Mouse (Mus musculus): ENCODE measurements around the gene Erbb2. TPM values are rescaled to one million over a fixed set of nuclear protein-coding genes. Genes with fewer than 3 reads are reported as not detected.

Erbb2 gene
- polyA plus RNA-seq, 1 experiment: not detected

DNA sequence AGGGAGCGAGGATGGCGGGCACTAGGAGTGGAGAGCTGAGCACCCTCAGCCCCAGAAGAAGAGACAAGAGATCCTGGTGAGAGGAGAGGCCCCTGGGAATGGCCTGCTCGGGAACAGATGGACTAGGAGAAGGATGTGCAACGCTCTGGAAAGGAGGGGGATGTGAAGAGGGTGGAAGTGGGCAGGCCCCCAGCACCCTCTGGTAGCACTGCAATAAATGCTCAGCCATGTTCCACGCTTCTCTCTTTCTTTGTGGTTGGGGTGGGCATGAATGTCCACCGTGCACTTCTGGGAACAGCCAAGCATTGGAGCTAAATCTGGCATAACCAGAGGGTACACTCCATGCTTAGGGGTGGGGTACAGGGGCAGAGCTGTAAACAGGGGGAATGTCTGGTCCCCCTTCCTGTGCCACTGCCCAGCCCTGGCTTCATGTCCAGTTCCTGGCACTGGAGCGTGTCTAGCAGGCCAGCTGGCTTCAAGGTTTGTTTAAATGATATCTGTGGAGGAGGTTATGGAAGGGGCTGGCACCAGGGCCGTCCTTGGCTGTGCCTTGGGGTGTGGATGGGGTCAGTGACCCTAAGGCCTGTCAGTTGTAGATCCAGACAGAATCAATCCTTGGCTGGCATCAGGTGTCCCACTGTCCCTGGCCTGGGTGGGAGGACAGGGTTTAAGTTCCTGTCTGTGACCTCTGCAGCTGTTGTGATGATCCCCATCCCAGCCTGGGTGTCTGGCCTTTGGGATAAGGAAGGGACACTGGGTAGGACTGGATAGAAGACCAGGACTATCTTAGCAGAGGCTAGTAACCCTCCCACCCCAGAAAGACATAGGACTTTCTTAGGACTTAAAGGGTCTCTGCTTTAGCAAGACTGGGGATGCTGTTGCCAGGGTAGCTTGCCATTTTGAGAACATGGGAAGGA, 27.3 kb upstream of the Erbb2 start:
- no peaks in the 10 kb centered on the region for H3K4me1 ChIP-seq (ENCODE audit: control insufficient read depth, insufficient read depth, low read length)
- no peak overlapping the region for H3K27ac ChIP-seq (ENCODE audit: insufficient read depth, low read depth, low read length)
- H3K4me3 ChIP-seq (ENCODE audit: insufficient read depth, low read length): no peak overlapping the region
- TF ChIP-seq CTCF (IDR thresholded peaks at IDR 0.05; ENCODE audit: low read depth, low read length) (no peak), POLR2A (IDR thresholded peaks at IDR 0.05; ENCODE audit: borderline replicate concordance, low read depth, low read length) (no peak)

DNA sequence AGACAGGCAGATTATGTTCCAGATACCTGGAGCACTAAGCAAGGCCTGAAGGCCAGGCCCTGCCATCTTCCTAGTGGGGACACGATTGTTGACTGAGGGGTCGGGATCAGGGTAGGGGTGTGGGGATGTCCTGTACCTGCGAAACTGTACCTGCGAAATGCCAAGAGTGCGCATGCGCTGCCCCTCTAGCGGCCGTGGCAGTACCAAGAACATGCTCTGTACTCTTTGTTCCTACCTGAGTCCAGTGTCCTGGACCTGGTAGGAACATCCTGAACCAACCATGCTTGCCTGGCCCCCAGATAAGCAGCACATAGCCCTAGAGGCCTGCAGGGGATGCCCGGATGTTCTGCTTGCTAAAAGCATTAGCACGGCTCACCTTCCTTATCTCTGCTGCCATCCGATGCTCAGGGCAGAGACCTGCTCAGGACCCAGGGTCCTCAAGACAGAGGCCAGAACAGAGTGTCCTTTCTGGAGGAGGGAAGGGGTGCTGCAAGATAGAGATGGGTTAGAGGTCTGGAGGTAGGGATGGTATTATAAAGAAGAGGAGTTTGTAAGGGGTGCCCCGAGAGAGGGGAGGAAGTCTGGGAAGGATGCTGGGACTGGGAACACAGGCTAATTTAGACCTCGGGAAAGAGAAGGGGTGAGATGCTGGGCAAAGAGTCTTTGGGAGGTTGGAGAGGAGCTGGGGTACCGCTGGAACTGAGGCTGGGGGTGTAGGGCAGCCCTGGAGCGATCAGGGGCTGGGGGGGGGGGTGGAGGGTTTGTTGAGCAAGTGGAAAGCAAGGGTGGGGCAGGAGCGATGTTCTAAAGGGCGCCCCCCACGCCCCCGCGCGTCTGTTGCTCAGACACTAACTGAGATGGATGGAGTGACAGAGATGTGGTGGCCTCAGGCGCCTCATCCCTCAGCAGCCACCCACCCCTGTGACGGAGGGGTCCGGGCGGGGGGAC, 26.4 kb upstream of the Erbb2 start, which contains the start of gene Pnmt:
Gene Pnmt (plus strand): TSS at position 813 of the 948 bp plus-strand sequence.
- no peaks in the 10 kb centered on the region for H3K4me1 ChIP-seq (ENCODE audit: control insufficient read depth, insufficient read depth, low read length)
- no peak within 1 kb of the TSS for H3K4me3 ChIP-seq (ENCODE audit: insufficient read depth, low read length)

DNA sequence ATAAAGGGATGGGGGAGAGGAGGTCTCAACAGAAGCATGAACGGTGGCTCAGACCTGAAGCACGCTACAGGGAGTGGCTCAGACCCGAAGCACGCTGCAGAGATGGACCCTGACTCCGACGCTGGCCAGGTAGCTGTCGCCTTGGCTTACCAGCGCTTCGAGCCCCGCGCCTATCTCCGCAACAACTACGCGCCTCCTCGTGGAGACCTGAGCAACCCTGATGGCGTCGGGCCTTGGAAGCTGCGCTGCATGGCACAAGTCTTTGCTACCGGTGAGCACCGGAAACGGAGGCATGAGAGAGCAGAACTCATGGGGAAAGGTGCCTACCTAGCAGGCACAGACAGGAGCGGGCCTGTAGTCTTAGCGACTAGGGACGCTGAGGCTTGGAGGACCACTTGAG, 25.7 kb upstream of the Erbb2 start:
- TF ChIP-seq CTCF (IDR thresholded peaks at IDR 0.05; ENCODE audit: low read depth, low read length) (no peak), POLR2A (IDR thresholded peaks at IDR 0.05; ENCODE audit: borderline replicate concordance, low read depth, low read length) (no peak)
- Histone ChIP-seq H3K4me3 (ENCODE audit: insufficient read depth, low read length) (no peak overlapping the region), H3K4me1 (ENCODE audit: control insufficient read depth, insufficient read depth, low read length) (no peaks in the 10 kb centered on the region), H3K27ac (ENCODE audit: insufficient read depth, low read depth, low read length) (no peak overlapping the region)

More for the DNA sequence above, 26.4 kb upstream of the Erbb2 start, which contains the start of gene Pnmt:
- TF ChIP-seq CTCF (IDR thresholded peaks at IDR 0.05; ENCODE audit: low read depth, low read length) (no peak), POLR2A (IDR thresholded peaks at IDR 0.05; ENCODE audit: borderline replicate concordance, low read depth, low read length) (no peak)
- H3K27ac ChIP-seq (ENCODE audit: insufficient read depth, low read depth, low read length): no peak within 1 kb of the TSS

DNA sequence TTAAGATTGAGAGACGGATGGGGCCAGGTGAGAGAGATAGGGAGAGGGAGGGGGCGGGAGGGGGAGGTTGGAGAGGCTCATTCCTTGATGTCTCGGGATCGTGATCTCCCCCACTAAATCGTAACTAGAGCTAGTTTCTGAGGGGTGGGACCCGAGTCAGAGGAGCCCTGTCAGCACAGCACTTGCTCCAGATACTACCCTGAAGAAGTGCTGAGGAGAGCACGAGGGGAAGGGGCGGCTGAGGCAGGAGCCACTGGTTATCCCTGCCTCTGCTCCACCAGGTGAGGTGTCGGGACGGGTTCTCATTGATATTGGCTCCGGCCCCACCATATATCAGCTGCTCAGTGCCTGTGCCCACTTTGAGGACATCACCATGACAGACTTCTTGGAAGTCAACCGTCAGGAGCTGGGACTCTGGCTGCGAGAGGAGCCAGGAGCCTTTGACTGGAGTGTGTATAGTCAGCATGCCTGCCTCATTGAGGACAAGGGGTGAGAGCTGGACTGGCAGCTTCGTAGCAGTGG, 25.2 kb upstream of the Erbb2 start:
- no peak overlapping the region for H3K4me3 ChIP-seq (ENCODE audit: insufficient read depth, low read length)
- TF ChIP-seq CTCF (IDR thresholded peaks at IDR 0.05; ENCODE audit: low read depth, low read length) (no peak), POLR2A (IDR thresholded peaks at IDR 0.05; ENCODE audit: borderline replicate concordance, low read depth, low read length) (no peak)
- H3K4me1 ChIP-seq (ENCODE audit: control insufficient read depth, insufficient read depth, low read length): no peaks in the 10 kb centered on the region
- H3K27ac ChIP-seq (ENCODE audit: insufficient read depth, low read depth, low read length): no peak overlapping the region

DNA sequence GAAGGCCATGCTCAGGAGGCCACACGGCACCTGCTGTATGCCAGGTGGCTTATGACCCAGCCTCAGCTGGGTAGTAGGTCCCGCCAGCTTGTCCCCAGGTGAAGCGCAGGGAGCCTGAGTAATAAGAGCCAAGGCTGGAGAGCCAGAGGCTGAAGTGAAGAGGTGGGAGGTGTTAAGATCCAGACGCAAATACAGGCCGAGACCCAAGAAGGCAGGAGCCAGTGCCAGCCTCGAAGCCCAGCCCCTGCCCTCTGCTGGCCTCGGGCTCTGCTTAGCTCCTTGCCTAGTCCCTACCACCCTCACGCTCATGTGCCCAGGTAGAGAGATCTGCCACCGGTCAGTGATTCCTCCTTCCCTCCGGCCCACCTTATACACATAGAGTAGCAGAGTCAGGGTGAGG, 24.0 kb upstream of the Erbb2 start:
- Histone ChIP-seq H3K4me1 (ENCODE audit: control insufficient read depth, insufficient read depth, low read length) (peaks cover 2% of the 10 kb centered on the region; the same call in 1 of the 2 replicates), H3K27ac (ENCODE audit: insufficient read depth, low read depth, low read length) (no peak overlapping the region), H3K4me3 (ENCODE audit: insufficient read depth, low read length) (no peak overlapping the region)
- TF ChIP-seq POLR2A (IDR thresholded peaks at IDR 0.05; ENCODE audit: borderline replicate concordance, low read depth, low read length) (no peak), CTCF (IDR thresholded peaks at IDR 0.05; ENCODE audit: low read depth, low read length) (no peak)

DNA sequence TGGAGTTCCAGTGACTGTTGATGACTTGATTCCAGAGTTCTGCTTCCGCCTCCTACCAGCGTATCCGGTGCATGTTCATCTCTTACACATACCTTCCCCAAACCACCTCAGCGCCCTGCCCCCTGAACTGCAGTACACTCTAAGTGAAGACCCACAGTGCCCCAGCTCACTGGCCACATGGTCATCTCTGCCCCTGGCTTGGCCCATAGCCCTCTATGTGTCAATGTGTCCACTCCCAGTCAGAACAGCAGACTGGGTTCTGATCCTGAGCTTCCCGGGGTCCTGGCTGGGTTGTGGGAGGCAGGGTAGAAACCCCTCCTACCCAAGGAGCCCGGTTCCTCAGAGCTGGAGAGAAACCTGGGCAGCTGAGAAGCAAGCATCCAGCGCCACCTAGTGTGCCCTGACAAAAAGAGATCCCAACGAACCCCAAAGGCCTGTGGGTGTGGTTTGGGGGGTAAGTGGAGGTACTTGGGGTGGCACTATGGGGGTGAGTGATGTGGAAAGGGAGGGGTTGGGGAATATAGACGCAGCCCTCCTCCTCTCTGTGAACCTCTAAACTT, 23.0 kb upstream of the Erbb2 start:
- Histone ChIP-seq H3K27ac (ENCODE audit: insufficient read depth, low read depth, low read length) (no peak overlapping the region), H3K4me1 (ENCODE audit: control insufficient read depth, insufficient read depth, low read length) (peaks cover 2% of the 10 kb centered on the region; the same call in 1 of the 2 replicates), H3K4me3 (ENCODE audit: insufficient read depth, low read length) (no peak overlapping the region)
- TF ChIP-seq POLR2A (IDR thresholded peaks at IDR 0.05; ENCODE audit: borderline replicate concordance, low read depth, low read length) (no peak), CTCF (IDR thresholded peaks at IDR 0.05; ENCODE audit: low read depth, low read length) (peak; percentile 61)

DNA sequence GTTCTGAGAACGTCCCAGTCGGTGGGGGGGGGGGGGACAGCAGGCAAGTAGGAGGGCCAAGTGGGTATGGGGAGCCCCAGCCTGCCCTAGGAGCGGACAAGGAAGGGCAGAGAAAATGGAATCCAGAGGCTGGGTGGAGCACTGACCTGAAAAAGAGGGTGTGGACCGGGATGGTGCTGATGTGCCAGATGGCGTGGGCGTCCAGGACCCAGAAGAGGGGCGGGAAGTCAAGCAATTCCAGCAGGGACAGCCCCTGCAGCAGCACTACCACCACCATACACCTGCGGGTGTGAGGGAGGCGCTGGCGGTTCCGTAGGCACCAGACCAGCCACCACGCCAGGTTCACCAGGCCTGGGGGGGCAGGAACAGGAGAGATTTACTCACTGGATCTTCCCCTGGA, 22.1 kb upstream of the Erbb2 start:
- TF ChIP-seq POLR2A (IDR thresholded peaks at IDR 0.05; ENCODE audit: borderline replicate concordance, low read depth, low read length): no peak
- TF ChIP-seq CTCF (IDR thresholded peaks at IDR 0.05; ENCODE audit: low read depth, low read length): no peak
- Histone ChIP-seq H3K4me3 (ENCODE audit: insufficient read depth, low read length) (no peak overlapping the region), H3K4me1 (ENCODE audit: control insufficient read depth, insufficient read depth, low read length) (peaks cover 2% of the 10 kb centered on the region; the same call in 1 of the 2 replicates)

DNA sequence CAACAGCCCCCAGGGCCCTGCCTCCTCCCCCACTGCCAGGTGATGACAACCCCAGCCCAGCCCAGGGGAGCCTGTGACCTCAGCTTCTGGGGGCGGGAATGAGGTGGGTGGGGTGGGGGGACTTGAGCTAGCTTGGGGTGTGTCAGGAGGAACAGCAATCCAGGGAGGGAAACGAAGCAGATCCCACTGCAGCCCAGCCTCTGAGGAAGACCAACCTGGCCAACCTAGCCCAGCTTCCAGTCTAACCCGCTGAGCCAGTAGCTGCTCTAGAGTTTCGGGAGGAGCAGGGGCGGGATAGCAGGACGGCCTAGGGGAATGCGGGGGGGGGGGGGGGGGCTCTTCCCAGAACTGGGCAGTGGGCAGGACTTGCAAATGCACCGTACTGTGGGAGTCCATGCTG, 20.2 kb upstream of the Erbb2 start:
- Histone ChIP-seq H3K27ac (ENCODE audit: insufficient read depth, low read depth, low read length) (no peak overlapping the region), H3K4me3 (ENCODE audit: insufficient read depth, low read length) (no peak overlapping the region), H3K4me1 (ENCODE audit: control insufficient read depth, insufficient read depth, low read length) (peaks cover 2% of the 10 kb centered on the region; the same call in 1 of the 2 replicates)
- TF ChIP-seq POLR2A (IDR thresholded peaks at IDR 0.05; ENCODE audit: borderline replicate concordance, low read depth, low read length) (no peak), CTCF (IDR thresholded peaks at IDR 0.05; ENCODE audit: low read depth, low read length) (no peak)

More for the DNA sequence above, 22.1 kb upstream of the Erbb2 start:
- no peak overlapping the region for H3K27ac ChIP-seq (ENCODE audit: insufficient read depth, low read depth, low read length)

DNA sequence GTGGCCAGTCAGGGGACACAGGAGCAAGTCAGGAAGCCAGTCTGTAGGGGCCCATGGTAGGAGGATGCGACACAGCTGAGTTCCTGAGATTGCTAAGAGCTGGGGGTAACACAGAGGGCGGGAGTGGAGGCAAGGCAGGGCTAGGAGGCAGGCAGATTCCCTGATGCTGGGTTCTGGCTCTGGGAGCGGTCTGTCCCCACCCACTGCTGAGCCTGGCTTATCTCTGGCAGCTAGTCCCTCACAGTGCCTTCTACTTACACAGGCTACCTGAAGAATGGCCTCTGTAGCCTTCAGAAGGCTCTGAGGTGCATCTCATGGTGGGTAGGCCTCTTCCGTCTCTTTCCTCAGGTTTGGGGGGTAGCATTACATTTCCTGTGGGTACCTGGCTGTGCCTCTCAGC, 19.6 kb upstream of the Erbb2 start:
- H3K27ac ChIP-seq (ENCODE audit: insufficient read depth, low read depth, low read length): no peak overlapping the region
- H3K4me1 ChIP-seq (ENCODE audit: control insufficient read depth, insufficient read depth, low read length): peaks cover 2% of the 10 kb centered on the region; the same call in 1 of the 2 replicates
- no peak for TF ChIP-seq POLR2A (IDR thresholded peaks at IDR 0.05; ENCODE audit: borderline replicate concordance, low read depth, low read length)
- TF ChIP-seq CTCF (IDR thresholded peaks at IDR 0.05; ENCODE audit: low read depth, low read length): no peak
- H3K4me3 ChIP-seq (ENCODE audit: insufficient read depth, low read length): no peak overlapping the region

Measured in bone marrow macrophage, adult 2 months (primary cell).